Mouse (Mus musculus) NIH3T3 (cell line): Measurements from ENCODE around the gene Ficd.
"Not testable (repeated sequence)": the region's sequence is repeated elsewhere in the genome, so short reads cannot be mapped to it uniquely, and the experiment has no call there.

Experiments used
- DNase-seq: peaks from one replicate; pipeline ENCODE4 v3.0.0-alpha.2; 2012; ENCODE audit warnings: low read depth

The Ficd gene

GRCm38 (mm10) chr5:113773664-113774063, 38.1 kb downstream of the Ficd start:
- DNase-seq: peak; percentile 95

- no peak for DNase-seq
Measured at GRCm38 (mm10) chr5:113775585-113775984, 40.0 kb downstream of the Ficd start.

- DNase-seq: no peak
Measured at GRCm38 (mm10) chr5:113776128-113776895, 40.7 kb downstream of the Ficd start.

- no peak for DNase-seq
Measured at GRCm38 (mm10) chr5:113776896-113777226, 41.3 kb downstream of the Ficd start.

- not testable (repeated sequence) for DNase-seq
Measured at GRCm38 (mm10) chr5:113777728-113778127, 42.1 kb downstream of the Ficd start.

GRCm38 (mm10) chr5:113779569-113779968, 44.0 kb downstream of the Ficd start:
- no peak for DNase-seq

GRCm38 (mm10) chr5:113780082-113780752, 44.6 kb downstream of the Ficd start:
- no peak for DNase-seq

GRCm38 (mm10) chr5:113780763-113781162, 45.2 kb downstream of the Ficd start:
- DNase-seq: no peak

- DNase-seq: peak; percentile 60
Measured at GRCm38 (mm10) chr5:113781254-113781653, 45.7 kb downstream of the Ficd start.

GRCm38 (mm10) chr5:113781875-113782274, 46.3 kb downstream of the Ficd start:
- DNase-seq: no peak

- DNase-seq: peak; percentile 68
Measured at GRCm38 (mm10) chr5:113782624-113783023, 47.0 kb downstream of the Ficd start.

- DNase-seq: peak; percentile 92
Measured at GRCm38 (mm10) chr5:113783581-113784001, 48.0 kb downstream of the Ficd start.

GRCm38 (mm10) chr5:113784104-113784503, 48.5 kb downstream of the Ficd start:
- peak; percentile 94 for DNase-seq

- no peak for DNase-seq
Measured at GRCm38 (mm10) chr5:113786985-113787384, 51.4 kb downstream of the Ficd start.

- no peak for DNase-seq
Measured at GRCm38 (mm10) chr5:113788645-113789044, 53.0 kb downstream of the Ficd start.

GRCm38 (mm10) chr5:113789075-113789788, 53.6 kb downstream of the Ficd start:
- DNase-seq: peak; percentile 40
